Mouse (Mus musculus): ENCODE data around the gene Gria2.

Gria2 gene

GRCm38 (mm10) chr3:80774005-80774764 is 28.4 kb downstream of the Gria2 start:
- DNase-seq: no peak

DNA sequence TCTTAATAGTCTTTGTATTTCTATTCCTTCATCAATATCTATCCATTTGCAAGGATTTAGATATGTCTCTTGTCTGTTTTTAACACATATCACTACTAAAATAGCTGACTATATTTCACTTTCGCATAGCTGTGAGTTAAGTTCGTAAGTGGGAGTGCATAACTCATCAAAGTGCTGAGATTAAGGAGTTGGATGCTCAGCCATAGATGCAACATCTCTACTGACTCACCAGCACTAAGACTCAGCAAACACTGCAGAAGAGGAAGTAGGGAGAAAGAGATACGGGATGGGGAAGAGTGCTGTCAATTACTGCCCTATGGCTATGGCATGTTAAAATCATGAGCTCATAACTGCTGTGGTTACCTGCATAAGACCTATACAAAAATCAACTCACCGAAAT is 29.4 kb downstream of the Gria2 start:
- DNase-seq: no peak

DNA sequence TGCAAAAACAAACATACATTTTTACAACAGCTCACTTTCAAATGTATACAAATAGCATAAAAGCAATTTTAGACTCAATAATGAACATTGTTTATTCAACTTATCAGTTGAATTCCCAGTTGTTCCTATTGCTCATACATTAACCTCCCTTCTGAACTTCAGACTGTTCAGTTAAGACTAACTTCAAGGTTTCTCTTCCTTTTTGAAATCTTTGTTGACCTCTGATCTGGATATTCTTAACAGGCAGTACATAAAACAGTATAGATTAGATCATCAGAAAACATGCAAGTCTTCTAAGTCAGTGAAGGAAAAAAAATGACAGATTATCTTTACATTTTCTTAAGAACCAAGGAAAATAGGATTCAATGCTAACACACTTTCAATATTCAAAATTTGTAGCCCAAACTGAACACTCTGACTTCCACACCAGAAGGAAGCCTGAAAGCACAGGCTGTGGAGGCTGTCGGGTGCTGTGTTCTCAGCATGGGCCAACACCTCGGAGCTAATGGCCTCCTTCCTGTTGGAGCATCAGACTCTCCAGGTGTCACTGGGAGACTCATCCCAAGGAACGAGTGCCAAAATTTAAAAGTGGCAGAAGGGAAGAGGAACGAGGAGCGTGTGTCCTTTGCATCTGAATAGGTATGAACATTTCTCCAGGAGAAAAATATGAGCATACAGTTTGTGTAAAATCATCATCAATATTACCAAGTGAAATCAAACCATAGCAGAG is 33.0 kb downstream of the Gria2 start:
- DNase-seq: no peak

DNA sequence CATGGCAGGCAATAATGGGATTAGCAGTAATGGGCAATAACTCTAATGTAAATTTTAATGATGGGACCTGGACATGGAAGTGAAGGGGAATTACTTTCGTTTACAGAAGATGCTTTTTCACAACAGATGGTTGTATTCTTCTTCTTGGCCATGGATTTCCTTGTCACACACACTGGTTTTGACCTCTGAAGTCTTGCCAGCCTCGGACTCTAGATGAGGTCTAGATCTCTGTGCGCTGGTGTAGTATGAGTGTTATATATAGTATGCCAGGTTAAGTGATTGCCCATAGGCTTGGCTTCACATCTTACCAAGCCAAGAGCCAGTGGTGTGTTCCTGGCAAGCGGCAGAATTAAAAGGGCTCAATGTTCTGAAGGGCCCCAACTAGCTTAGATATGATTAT is 43.7 kb downstream of the Gria2 start:
- DNase-seq: no peak

DNA sequence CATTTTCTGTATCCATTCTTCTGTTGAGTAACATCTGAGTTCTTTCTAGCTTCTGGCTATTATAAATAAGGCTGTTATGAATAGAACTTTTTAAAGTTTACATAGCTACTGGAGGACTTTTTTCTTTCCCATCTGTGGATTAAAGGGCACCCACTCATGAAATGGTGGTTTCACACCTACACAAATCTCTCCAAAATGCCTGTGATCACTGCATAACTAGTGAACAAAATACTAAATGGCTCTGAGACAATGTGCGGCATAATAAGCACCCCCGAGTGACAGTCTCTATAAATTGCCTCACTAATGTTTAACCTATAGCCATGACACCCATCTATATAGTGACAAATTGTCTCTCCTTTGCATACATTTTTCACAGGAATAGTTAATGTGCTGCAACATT is 44.3 kb downstream of the Gria2 start:
- DNase-seq: no peak

GRCm38 (mm10) chr3:80750786-80751185 is 51.8 kb downstream of the Gria2 start:
- DNase-seq: no peak

DNA sequence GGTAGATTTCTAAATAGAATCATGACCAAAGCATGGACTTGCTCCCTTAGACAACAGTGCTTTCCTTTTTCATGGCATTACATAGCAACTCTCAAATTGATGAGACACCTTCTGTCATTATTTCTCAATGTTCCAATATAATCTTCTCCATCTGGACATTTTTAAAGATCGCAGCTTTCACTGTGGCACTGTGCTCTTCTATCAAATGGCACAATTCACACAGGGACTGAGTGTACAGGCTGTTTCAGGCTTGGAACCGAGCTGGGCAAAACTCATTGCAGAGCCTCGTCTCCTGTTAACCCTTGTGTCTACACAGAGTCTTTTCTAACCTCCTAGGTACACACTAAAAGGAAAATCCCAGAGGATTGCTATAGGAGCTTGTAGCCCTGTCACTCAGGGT is 77.4 kb downstream of the Gria2 start:
- DNase-seq: no peak

- no peak for DNase-seq
These were observed 89.5 kb downstream of the Gria2 start for GRCm38 (mm10) chr3:80713123-80713522.

DNA sequence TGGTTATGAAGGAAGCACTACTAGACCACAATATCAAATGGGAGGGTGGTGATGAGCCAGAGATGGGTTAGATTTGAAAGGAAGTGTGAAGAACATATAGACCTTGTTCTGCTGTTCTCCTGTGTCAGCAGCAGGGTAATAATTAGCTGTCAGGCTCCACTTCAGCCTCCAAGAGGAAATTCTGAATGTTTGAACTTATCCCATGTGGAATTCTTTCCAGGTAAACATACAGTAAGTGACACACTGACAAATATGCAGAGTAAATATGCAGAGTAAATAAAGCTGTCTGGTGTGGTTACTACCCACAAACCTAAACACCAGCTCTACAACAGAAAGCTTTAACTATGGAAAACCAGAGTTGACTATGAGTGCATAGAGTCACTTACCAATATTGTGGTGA is 93.6 kb downstream of the Gria2 start:
- DNase-seq: no peak

- peak; percentile 38 for DNase-seq
These were observed 100.5 kb downstream of the Gria2 start for GRCm38 (mm10) chr3:80702173-80702572.

DNA sequence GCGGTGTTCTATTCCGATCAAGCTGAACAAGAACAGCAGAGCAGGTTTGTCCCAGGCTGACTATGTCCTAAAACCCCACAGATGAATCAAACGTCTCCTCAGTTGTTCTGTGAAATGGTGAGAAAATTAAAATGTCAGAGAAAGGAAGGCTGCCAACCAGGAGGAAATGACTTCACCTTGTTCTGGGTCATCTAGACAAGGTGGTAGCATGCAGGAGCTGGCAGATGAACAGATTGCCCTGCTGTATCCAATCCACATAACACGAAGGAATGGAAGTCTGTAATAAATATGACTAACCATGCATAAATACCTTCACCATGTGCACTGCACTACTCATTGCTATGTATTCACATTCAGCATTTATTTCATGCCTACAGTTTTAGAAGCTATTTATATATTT is 105.1 kb downstream of the Gria2 start:
- no peak for DNase-seq

GRCm38 (mm10) chr3:80694965-80695364 is 107.7 kb downstream of the Gria2 start:
- no peak for DNase-seq

DNA sequence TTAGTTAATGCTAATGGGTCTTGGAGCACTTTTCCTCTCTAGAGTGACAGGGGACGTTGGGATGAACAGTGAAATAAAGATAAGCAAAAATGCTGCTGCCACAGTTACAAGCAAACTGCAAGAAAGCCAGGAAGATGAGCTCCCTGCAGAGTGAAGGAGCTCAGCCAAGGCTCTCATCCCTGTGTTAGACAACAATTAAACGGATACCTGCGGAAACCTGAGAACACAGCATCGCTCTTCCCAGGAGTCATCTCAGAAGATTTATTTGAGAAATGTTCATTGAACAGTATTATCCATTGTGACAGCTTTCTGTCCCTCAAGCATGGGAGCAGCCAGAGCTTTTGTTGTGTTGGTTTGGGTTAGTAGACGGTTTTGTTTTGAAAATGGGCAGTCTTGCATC is 137.5 kb downstream of the Gria2 start:
- no peak for DNase-seq

DNA sequence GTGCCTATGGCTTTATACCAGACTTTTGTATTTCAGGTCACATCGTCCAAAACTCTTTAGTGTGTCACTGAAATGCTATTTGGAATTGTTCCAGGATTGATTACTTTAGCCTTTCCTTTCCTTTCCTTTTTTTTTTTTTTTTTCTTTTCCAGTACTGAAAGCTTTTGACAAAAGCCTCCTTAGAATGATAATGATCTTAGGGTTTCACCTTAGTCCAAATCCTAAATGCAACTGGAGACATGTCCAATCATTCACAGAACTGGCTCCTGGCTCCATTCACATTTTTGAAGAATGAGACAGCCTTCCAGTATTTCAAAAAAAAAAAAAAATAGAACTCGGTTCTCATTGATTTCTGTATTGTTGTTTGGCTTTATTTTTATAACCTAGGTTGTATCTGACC is 139.3 kb downstream of the Gria2 start:
- DNase-seq: no peak

GRCm38 (mm10) chr3:80661838-80662237 is 140.8 kb downstream of the Gria2 start:
- DNase-seq: no peak

DNA sequence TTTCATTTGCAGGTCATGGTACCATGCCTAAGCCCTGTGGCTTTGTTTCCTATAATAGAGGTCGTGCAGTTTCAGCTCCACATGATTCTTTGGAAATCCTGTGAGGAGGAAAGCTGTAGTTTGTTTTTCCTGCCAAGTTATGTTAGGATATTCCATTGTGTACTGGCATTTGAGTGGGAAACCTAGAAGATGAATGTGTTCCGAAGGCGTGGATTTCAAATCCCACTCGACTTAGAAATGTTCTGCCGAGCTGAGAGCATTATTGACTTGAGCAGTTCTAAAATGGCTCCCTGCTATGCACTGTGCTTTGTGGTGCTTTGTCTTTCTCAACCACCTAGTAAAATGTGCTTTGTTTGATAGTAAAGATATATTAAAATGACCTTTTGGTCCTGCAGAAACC is 150.4 kb downstream of the Gria2 start:
- DNase-seq: no peak
